Mouse (Mus musculus): Measurements from ENCODE around the gene Drd4. TPM values are rescaled to one million over a fixed set of nuclear protein-coding genes. Genes with fewer than 3 reads are reported as not detected.
A peak's percentile ranks its signal among the peaks of the same experiment; 100 is the strongest.

Gene Drd4
- polyA plus RNA-seq, 1 experiment from 2014 or later = 0.64 TPM

GRCm38 (mm10) chr7:141326546-141327446 lies 35.0 kb downstream of the Drd4 start:
- H3K27ac ChIP-seq (replicated peaks) = peak overlapping the region; percentile 96
- peaks cover 17% of the 10 kb centered on the region for H3K36me3 ChIP-seq
- H3K9ac ChIP-seq = peak overlapping the region; percentile 92
- peaks cover 39% of the 10 kb centered on the region for H3K4me1 ChIP-seq (replicated peaks)
- peak overlapping the region; percentile 70 for H3K4me3 ChIP-seq
- no peaks in the 10 kb centered on the region for H3K27me3 ChIP-seq
- no peaks in the 10 kb centered on the region for H3K9me3 ChIP-seq
- 5% methylated on average over 35 of the region's 35 CpGs for WGBS
- ATAC-seq (ENCODE audit: low FRiP score, low read depth) = peak; percentile 32
- peak overlapping the region; percentile 97 for H3K4me2 ChIP-seq

- WGBS = under 1% methylated on average over 104 of the region's 105 CpGs
- ATAC-seq (ENCODE audit: low FRiP score, low read depth) = peak; percentile 96
- H3K4me1 ChIP-seq (replicated peaks) = peaks cover 39% of the 10 kb centered on the region
- H3K4me2 ChIP-seq = peak within 1 kb of the TSS; percentile 97
- peak within 1 kb of the TSS; percentile 70 for H3K4me3 ChIP-seq
- peaks cover 7% of the 10 kb centered on the region for H3K36me3 ChIP-seq
- H3K9ac ChIP-seq = peak within 1 kb of the TSS; percentile 92
- no peaks in the 10 kb centered on the region for H3K9me3 ChIP-seq
- no peaks in the 10 kb centered on the region for H3K27me3 ChIP-seq
- H3K27ac ChIP-seq (replicated peaks) = peak within 1 kb of the TSS; percentile 96
These were observed 35.9 kb downstream of the Drd4 start, which contains the start of the genes Deaf1 and Tmem80 for GRCm38 (mm10) chr7:141327469-141328372. Deaf1 (minus strand) TSS chr7:141327690. Tmem80 (plus strand) TSS chr7:141327739.

GRCm38 (mm10) chr7:141328373-141328990 lies 36.7 kb downstream of the Drd4 start:
- H3K4me3 ChIP-seq = peak overlapping the region; percentile 70
- peak overlapping the region; percentile 97 for H3K4me2 ChIP-seq
- 15% methylated on average over 24 of the region's 24 CpGs for whole genome bisulfite sequencing
- H3K9ac ChIP-seq = peak overlapping the region; percentile 92
- ATAC-seq (ENCODE audit: low FRiP score, low read depth) = peak; percentile 29
- H3K27ac ChIP-seq (replicated peaks) = peak overlapping the region; percentile 96
- peaks cover 39% of the 10 kb centered on the region for H3K4me1 ChIP-seq (replicated peaks)
- peaks cover 6% of the 10 kb centered on the region; the same call in 1 of the 2 replicates for H3K36me3 ChIP-seq
- no peaks in the 10 kb centered on the region for H3K27me3 ChIP-seq
- H3K9me3 ChIP-seq = no peaks in the 10 kb centered on the region

GRCm38 (mm10) chr7:141330706-141331105 lies 38.9 kb downstream of the Drd4 start:
- Histone ChIP-seq H3K9me3 (no peaks in the 10 kb centered on the region), H3K27me3 (no peaks in the 10 kb centered on the region), H3K4me3 (no peak overlapping the region), H3K4me2 (no peak overlapping the region), H3K36me3 (peaks cover 6% of the 10 kb centered on the region; the same call in 1 of the 2 replicates), H3K9ac (no peak overlapping the region), H3K27ac (replicated peaks) (no peak overlapping the region), H3K4me1 (replicated peaks) (peaks cover 25% of the 10 kb centered on the region)
- no peak for ATAC-seq (ENCODE audit: low FRiP score, low read depth)

GRCm38 (mm10) chr7:141331990-141332389 lies 40.2 kb downstream of the Drd4 start:
- no peak overlapping the region for H3K27ac ChIP-seq (replicated peaks)
- peaks cover 6% of the 10 kb centered on the region; the same call in 1 of the 2 replicates for H3K36me3 ChIP-seq
- no peaks in the 10 kb centered on the region for H3K9me3 ChIP-seq
- H3K9ac ChIP-seq = no peak overlapping the region
- H3K4me2 ChIP-seq = no peak overlapping the region
- H3K4me1 ChIP-seq (replicated peaks) = peaks cover 12% of the 10 kb centered on the region
- no peak for ATAC-seq (ENCODE audit: low FRiP score, low read depth)
- no peaks in the 10 kb centered on the region for H3K27me3 ChIP-seq
- no peak overlapping the region for H3K4me3 ChIP-seq
- 89% methylated on average over 6 of the region's 6 CpGs for WGBS

- no peak for ATAC-seq (ENCODE audit: low FRiP score, low read depth)
- WGBS = 74% methylated on average over 2 of the region's 2 CpGs
- no peak overlapping the region for H3K27ac ChIP-seq (replicated peaks)
- H3K27me3 ChIP-seq = no peaks in the 10 kb centered on the region
- no peaks in the 10 kb centered on the region for H3K9me3 ChIP-seq
- H3K36me3 ChIP-seq = peaks cover 6% of the 10 kb centered on the region; the same call in 1 of the 2 replicates
- no peak overlapping the region for H3K9ac ChIP-seq
- no peak overlapping the region for H3K4me3 ChIP-seq
- H3K4me2 ChIP-seq = no peak overlapping the region
- peaks cover 6% of the 10 kb centered on the region for H3K4me1 ChIP-seq (replicated peaks)
These were observed 43.3 kb downstream of the Drd4 start for GRCm38 (mm10) chr7:141335044-141335579.

GRCm38 (mm10) chr7:141335682-141336081 lies 43.9 kb downstream of the Drd4 start:
- Histone ChIP-seq H3K27me3 (no peaks in the 10 kb centered on the region), H3K4me3 (no peak overlapping the region), H3K4me1 (replicated peaks) (peaks cover 6% of the 10 kb centered on the region), H3K9ac (no peak overlapping the region), H3K9me3 (no peaks in the 10 kb centered on the region), H3K36me3 (peaks cover 6% of the 10 kb centered on the region; the same call in 1 of the 2 replicates), H3K27ac (replicated peaks) (no peak overlapping the region), H3K4me2 (no peak overlapping the region)
- ATAC-seq (ENCODE audit: low FRiP score, low read depth) = no peak
- WGBS = 86% methylated on average over 4 of the region's 4 CpGs

GRCm38 (mm10) chr7:141336296-141336695 lies 44.5 kb downstream of the Drd4 start:
- no peak for ATAC-seq (ENCODE audit: low FRiP score, low read depth)

GRCm38 (mm10) chr7:141337716-141338416 lies 46.1 kb downstream of the Drd4 start:
- H3K9ac ChIP-seq = no peak overlapping the region
- WGBS = 87% methylated on average over 3 of the region's 3 CpGs

More at GRCm38 (mm10) chr7:141336296-141336695, 44.5 kb downstream of the Drd4 start:
- WGBS = 90% methylated on average over 3 of the region's 3 CpGs
- H3K9ac ChIP-seq = no peak overlapping the region
- no peak overlapping the region for H3K27ac ChIP-seq (replicated peaks)
- no peaks in the 10 kb centered on the region for H3K9me3 ChIP-seq
- peaks cover 6% of the 10 kb centered on the region for H3K4me1 ChIP-seq (replicated peaks)
- no peak overlapping the region for H3K4me3 ChIP-seq
- H3K36me3 ChIP-seq = peaks cover 6% of the 10 kb centered on the region; the same call in 1 of the 2 replicates
- H3K4me2 ChIP-seq = no peak overlapping the region
- no peaks in the 10 kb centered on the region for H3K27me3 ChIP-seq

GRCm38 (mm10) chr7:141338576-141339131 lies 46.8 kb downstream of the Drd4 start, which contains the start of gene Eps8l2:
Eps8l2 (plus strand) TSS chr7:141338880.
- H3K27me3 ChIP-seq = no peaks in the 10 kb centered on the region
- H3K4me1 ChIP-seq (replicated peaks) = peaks cover 6% of the 10 kb centered on the region
- H3K4me2 ChIP-seq = peak within 1 kb of the TSS; percentile 32
- H3K36me3 ChIP-seq = no peaks in the 10 kb centered on the region
- H3K9ac ChIP-seq = 0 out of 2 replicates have a peak within 1 kb of the TSS, but pooled peaks have one; percentile 8
- H3K9me3 ChIP-seq = no peaks in the 10 kb centered on the region
- no peak for ATAC-seq (ENCODE audit: low FRiP score, low read depth)
- WGBS = 4% methylated on average over 23 of the region's 23 CpGs
- no peak within 1 kb of the TSS for H3K4me3 ChIP-seq
- no peak within 1 kb of the TSS for H3K27ac ChIP-seq (replicated peaks)

More at GRCm38 (mm10) chr7:141337716-141338416, 46.1 kb downstream of the Drd4 start:
- no peaks in the 10 kb centered on the region for H3K9me3 ChIP-seq
- H3K27ac ChIP-seq (replicated peaks) = no peak overlapping the region
- H3K36me3 ChIP-seq = peaks cover 6% of the 10 kb centered on the region; the same call in 1 of the 2 replicates
- H3K4me1 ChIP-seq (replicated peaks) = peaks cover 6% of the 10 kb centered on the region
- H3K4me3 ChIP-seq = no peak overlapping the region
- H3K4me2 ChIP-seq = no peak overlapping the region
- no peak for ATAC-seq (ENCODE audit: low FRiP score, low read depth)
- H3K27me3 ChIP-seq = no peaks in the 10 kb centered on the region

Measured in hindbrain, embryonic 15.5 days (tissue).